Mouse (Mus musculus): ENCODE results near the gene Abcc3.

DNA sequence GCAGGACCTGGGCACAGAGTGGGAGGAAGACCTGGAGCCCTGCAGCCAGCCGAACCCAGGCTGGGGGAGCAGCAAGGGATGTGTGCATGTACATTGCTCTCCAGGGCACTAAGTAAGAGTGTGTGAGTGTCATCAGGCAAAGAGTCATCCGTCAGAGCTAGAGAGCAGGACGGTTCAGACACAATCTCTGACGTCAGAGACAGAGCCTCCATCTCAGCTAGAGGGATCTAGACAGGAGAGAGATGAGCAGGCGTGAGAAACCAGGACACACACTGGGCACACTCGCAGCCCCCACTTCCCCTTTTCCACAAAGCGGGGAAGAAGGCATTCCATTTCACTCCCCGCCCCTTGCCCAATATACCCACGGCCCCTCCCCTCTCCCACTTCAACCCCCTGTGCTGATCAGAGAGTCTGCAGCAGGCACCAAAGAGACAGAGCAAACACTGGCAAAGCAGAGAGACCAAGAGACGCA is 20.2 kb upstream of the Abcc3 start:
- TF ChIP-seq POLR2A (IDR thresholded peaks at IDR 0.05; ENCODE audit: insufficient read length, low read depth) = no peak
- TF ChIP-seq USF1 (IDR thresholded peaks at IDR 0.05; ENCODE audit: low read depth) = no peak
- no peak for TF ChIP-seq MAX (IDR thresholded peaks at IDR 0.05; ENCODE audit: low read depth)
- no peak for TF ChIP-seq POLR2AphosphoS2 (IDR thresholded peaks at IDR 0.05; ENCODE audit: insufficient read length, low read depth)
- no peak for TF ChIP-seq E2F4 (IDR thresholded peaks at IDR 0.05; ENCODE audit: insufficient read depth)
- TF ChIP-seq TCF12 (IDR thresholded peaks at IDR 0.05; ENCODE audit: insufficient read depth, poor library complexity, severe bottlenecking) = no peak
- TF ChIP-seq MYOD1 (IDR thresholded peaks at IDR 0.05; ENCODE audit: control insufficient read depth in 1 of 3, insufficient read length in 2 of 3, low read depth in 2 of 3) = no peak
